Mouse (Mus musculus) limb, embryonic 14.5 days (tissue): ENCODE data around the gene Tcf7l2. TPM values are rescaled to one million over a fixed set of nuclear protein-coding genes. Genes with fewer than 3 reads are reported as not detected.
A peak's percentile ranks its signal among the peaks of the same experiment; 100 is the strongest.

ENCODE experiments used
- ATAC-seq: fragments of 200-750 bp; cut with Nextera tagmentation; 2 replicates; pipeline ENCODE4 v1.8.0; 2017; ENCODE audit warnings: low read depth, moderate number of reproducible peaks, moderate TSS enrichment; ENCODE audit not compliant: low FRiP score
- DNase-seq: peaks from one replicate; pipeline ENCODE4 v3.0.0-alpha.2; 2015; ENCODE audit warnings: low spot score
- H3K27ac ChIP-seq: fragments of 300-500 bp; sonication (generic); replicated peaks from 2 replicates; pipeline ENCODE4 v1.5.1; 2014; ENCODE audit warnings: low read depth, mild to moderate bottlenecking, low read length, moderate library complexity, mixed read lengths
- H3K27me3 ChIP-seq: fragments of 300-500 bp; sonication (generic); 2 replicates; pipeline ENCODE4 v1.6.1; 2014; ENCODE audit warnings: low read length, mixed read lengths; ENCODE audit not compliant: control insufficient read depth, insufficient read depth
- H3K36me3 ChIP-seq: fragments of 300-500 bp; sonication (generic); 2 replicates; pipeline ENCODE4 v1.6.1; 2014; ENCODE audit warnings: mild to moderate bottlenecking, low read length, moderate library complexity, mixed read lengths; ENCODE audit not compliant: control insufficient read depth, insufficient read depth
- H3K4me1 ChIP-seq: fragments of 300-500 bp; sonication (generic); 2 replicates; pipeline ENCODE4 v1.6.1; 2014; ENCODE audit warnings: antibody characterized with exemption, low read length, mixed read lengths; ENCODE audit not compliant: control insufficient read depth, insufficient read depth
- H3K4me2 ChIP-seq: fragments of 300-500 bp; sonication (generic); replicated peaks from 2 replicates; pipeline ENCODE4 v1.6.1; 2014; ENCODE audit warnings: low read depth, mild to moderate bottlenecking, low read length, moderate library complexity; ENCODE audit not compliant: severe bottlenecking
- H3K4me3 ChIP-seq: fragments of 300-500 bp; sonication (generic); replicated peaks from 2 replicates; pipeline ENCODE4 v1.5.1; 2014; ENCODE audit warnings: low read length
- H3K9ac ChIP-seq: fragments of 300-500 bp; sonication (generic); 2 replicates; pipeline ENCODE4 v1.6.1; 2014; ENCODE audit warnings: mild to moderate bottlenecking, low read depth, low read length, moderate library complexity; ENCODE audit not compliant: severe bottlenecking
- H3K9me3 ChIP-seq: fragments of 300-500 bp; sonication (generic); 2 replicates; pipeline ENCODE4 v1.6.1; 2016; ENCODE audit warnings: low read length; ENCODE audit not compliant: control insufficient read depth
- POLR2A ChIP-seq: fragments of 200-500 bp; IDR thresholded peaks from 2 replicates; pipeline ENCODE4 v1.8.0; 2012; ENCODE audit warnings: inconsistent platforms, mild to moderate bottlenecking, moderate library complexity, borderline replicate concordance; ENCODE audit not compliant: insufficient read depth, insufficient read length; ENCODE audit errors: extremely low read depth
- WGBS: fragments of 180-500 bp; shearing (Covaris S2); extraction: QIAGEN DNeasy Blood & Tissue Kit; methylation state at CpG from one replicate; pipeline ENCODE4 v1.1.7; 2014; 5-methylcytosine and 5-hydroxymethylcytosine counted together
- polyA plus RNA-seq, 2 experiments: library from polyadenylated mRNA; depleted of rRNA in 1 of 2; stranded (reverse) in 1 of 2; unstranded in 1 of 2; fragments of >200 nt; fragmentation: Nextera tagmentation in 1 of 2; extraction: Ambion mirVana in 1 of 2; gene quantifications; 2 replicates each; pipeline versions ENCODE4 v1.2.1 to v1.2.3; 2012 to 2014

The Tcf7l2 gene
- polyA plus RNA-seq, 2 experiments, result 51.6 to 134 TPM

DNA sequence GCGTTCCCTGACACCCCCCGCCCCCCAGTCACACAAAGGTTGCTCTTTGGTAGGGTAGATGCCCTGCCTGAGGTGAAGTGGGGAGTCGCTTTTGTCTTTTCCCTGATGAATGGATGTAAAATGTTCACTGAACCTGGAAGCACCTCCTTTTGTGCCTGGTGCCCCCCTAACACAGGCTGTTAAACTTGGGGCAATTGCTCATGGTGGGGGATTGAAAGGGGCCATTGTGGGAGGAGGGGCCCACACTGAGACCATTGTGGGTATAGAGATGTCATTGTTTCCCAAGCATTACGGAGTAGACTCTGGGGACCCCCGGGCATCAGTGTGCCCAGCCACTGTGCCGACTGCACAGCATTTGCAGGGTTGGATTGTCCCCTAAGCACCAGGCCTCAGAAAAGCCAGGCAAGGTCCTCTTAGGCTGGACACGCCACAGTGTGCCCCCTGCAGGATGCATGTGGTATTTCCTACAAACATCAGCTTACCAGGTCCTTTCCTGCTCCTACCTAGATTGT lies 135.8 kb downstream of the Tcf7l2 start:
- H3K4me2 ChIP-seq, result no peak overlapping the region
- H3K4me1 ChIP-seq, result peaks cover 38% of the 10 kb centered on the region
- WGBS, result 41% methylated on average over 7 of the region's 7 CpGs

GRCm38 (mm10) chr19:55880664-55881359 lies 139.2 kb downstream of the Tcf7l2 start:
- TF ChIP-seq POLR2A, result no peak
- Histone ChIP-seq H3K27ac (no peak overlapping the region), H3K4me1 (peaks cover 30% of the 10 kb centered on the region), H3K9ac (no peak overlapping the region), H3K4me2 (no peak overlapping the region), H3K36me3 (0 out of 2 replicates have a peak, but pooled peaks cover 5% of the 10 kb centered on the region), H3K27me3 (no peaks in the 10 kb centered on the region), H3K4me3 (no peak overlapping the region), H3K9me3 (no peaks in the 10 kb centered on the region)
- WGBS, result 30% methylated on average over 13 of the region's 13 CpGs
- ATAC-seq (no peak), DNase-seq (peak; percentile 65)

More for the DNA sequence above, 135.8 kb downstream of the Tcf7l2 start:
- H3K9ac ChIP-seq, result no peak overlapping the region
- H3K27me3 ChIP-seq, result no peaks in the 10 kb centered on the region
- H3K9me3 ChIP-seq, result no peaks in the 10 kb centered on the region
- no peak for DNase-seq
- H3K36me3 ChIP-seq, result 0 out of 2 replicates have a peak, but pooled peaks cover 8% of the 10 kb centered on the region
- no peak for TF ChIP-seq POLR2A
- ATAC-seq, result 0 out of 2 replicates have a peak, but pooled peaks have one; percentile 13
- no peak overlapping the region for H3K4me3 ChIP-seq
- H3K27ac ChIP-seq, result no peak overlapping the region

- DNase-seq (no peak), ATAC-seq (no peak)
- H3K4me3 ChIP-seq, result no peak overlapping the region
- no peaks in the 10 kb centered on the region for H3K4me1 ChIP-seq
- H3K36me3 ChIP-seq, result no peaks in the 10 kb centered on the region
- no peak overlapping the region for H3K9ac ChIP-seq
- H3K27ac ChIP-seq, result no peak overlapping the region
- no peaks in the 10 kb centered on the region for H3K9me3 ChIP-seq
- 86% methylated on average over 14 of the region's 14 CpGs for WGBS
- H3K4me2 ChIP-seq, result no peak overlapping the region
- no peaks in the 10 kb centered on the region for H3K27me3 ChIP-seq
- no peak for TF ChIP-seq POLR2A
Measured at GRCm38 (mm10) chr19:55886536-55886935, 144.9 kb downstream of the Tcf7l2 start.

DNA sequence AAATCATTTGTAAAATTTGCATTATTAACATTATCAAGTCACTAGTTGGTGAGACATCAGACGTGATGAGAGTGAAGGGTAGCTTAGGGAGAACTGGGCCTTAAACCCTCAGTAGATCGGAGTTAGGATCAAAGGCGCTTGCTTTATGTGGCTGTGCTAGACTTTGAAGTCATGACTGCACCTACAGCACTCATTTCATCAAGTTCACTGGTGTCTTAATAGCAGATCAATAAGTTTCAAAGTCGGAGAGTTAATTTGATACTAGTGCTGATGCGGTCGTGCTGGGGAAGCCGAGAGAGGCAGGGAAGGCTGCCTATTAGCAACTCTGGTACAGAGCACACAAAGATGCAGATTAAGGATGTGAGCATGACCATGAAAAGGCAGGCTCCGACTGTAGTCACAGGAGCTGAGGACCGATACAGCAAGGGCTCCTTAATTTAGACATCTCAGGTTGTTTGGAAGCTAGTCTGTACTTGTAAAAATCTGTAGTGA lies 150.1 kb downstream of the Tcf7l2 start:
- WGBS, result 48% methylated on average over 9 of the region's 9 CpGs
- Histone ChIP-seq H3K36me3 (no peaks in the 10 kb centered on the region), H3K27me3 (no peaks in the 10 kb centered on the region), H3K27ac (no peak overlapping the region), H3K4me3 (no peak overlapping the region), H3K9ac (no peak overlapping the region), H3K4me1 (peaks cover 28% of the 10 kb centered on the region), H3K9me3 (no peaks in the 10 kb centered on the region), H3K4me2 (no peak overlapping the region)
- DNase-seq (no peak), ATAC-seq (no peak)
- no peak for TF ChIP-seq POLR2A

DNA sequence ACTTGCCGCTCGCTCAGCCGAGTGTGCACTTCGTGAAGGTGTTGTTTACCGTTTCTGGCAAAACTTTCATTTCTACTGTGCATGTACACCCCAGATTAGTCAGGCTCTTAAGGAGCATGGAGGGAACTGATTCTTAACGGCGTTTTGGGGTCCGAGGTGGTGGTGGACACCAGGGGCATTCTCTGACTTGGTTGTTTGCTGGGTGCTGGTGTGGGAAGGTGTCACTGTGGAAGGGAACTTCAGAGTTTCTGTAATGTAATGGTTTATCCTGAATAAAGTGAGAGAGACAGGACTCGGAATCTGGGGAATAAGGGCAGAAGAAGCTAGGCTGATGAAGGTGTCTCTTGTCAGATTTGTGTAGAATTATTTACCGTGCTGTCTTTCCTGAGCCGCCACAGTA lies 151.9 kb downstream of the Tcf7l2 start:
- DNase-seq (no peak), ATAC-seq (no peak)
- Histone ChIP-seq H3K4me1 (peaks cover 38% of the 10 kb centered on the region), H3K27me3 (no peaks in the 10 kb centered on the region), H3K36me3 (no peaks in the 10 kb centered on the region), H3K9ac (no peak overlapping the region), H3K27ac (no peak overlapping the region), H3K4me2 (no peak overlapping the region), H3K4me3 (no peak overlapping the region), H3K9me3 (no peaks in the 10 kb centered on the region)
- WGBS, result 81% methylated on average over 11 of the region's 11 CpGs
- no peak for TF ChIP-seq POLR2A

GRCm38 (mm10) chr19:55894396-55894795 lies 152.8 kb downstream of the Tcf7l2 start:
- DNase-seq, result no peak
- Histone ChIP-seq H3K4me3 (no peak overlapping the region), H3K36me3 (no peaks in the 10 kb centered on the region), H3K9ac (no peak overlapping the region), H3K27me3 (no peaks in the 10 kb centered on the region), H3K4me1 (peaks cover 44% of the 10 kb centered on the region), H3K9me3 (no peaks in the 10 kb centered on the region), H3K4me2 (no peak overlapping the region), H3K27ac (no peak overlapping the region)
- no peak for ATAC-seq
- 61% methylated on average over 9 of the region's 9 CpGs for WGBS
- no peak for TF ChIP-seq POLR2A
